Mouse (Mus musculus): ENCODE measurements around the gene Cdc42se2.

DNA sequence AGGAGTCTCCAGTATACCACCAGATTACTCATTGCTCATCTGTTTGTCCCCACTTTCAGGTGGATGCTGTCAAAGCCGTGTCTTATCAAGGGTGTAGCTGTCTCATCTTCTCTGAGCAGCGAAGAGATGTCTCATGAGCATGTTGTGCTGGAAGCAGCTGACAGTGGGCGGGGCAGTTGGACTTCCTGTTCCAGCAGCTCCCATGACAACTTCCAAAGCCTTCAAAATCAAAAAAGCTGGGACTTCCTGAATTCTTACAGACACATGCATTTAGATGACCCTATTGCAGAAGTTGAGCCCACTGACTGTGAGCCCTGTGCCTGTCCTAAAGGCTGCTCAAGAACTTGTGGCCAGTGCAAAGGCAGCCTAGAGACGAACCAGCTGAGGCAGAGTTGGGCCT lies 96.3 kb downstream of the Cdc42se2 start:
- TF ChIP-seq CTCF (IDR thresholded peaks at IDR 0.05; ENCODE audit: low read depth, low read length) (no peak), POLR2A (IDR thresholded peaks at IDR 0.05; ENCODE audit: extremely low read depth, insufficient read depth, low read length) (no peak)
